Mouse (Mus musculus) forebrain, embryonic 15.5 days (tissue): ENCODE measurements around the gene Cdc40. TPM values are rescaled to one million over a fixed set of nuclear protein-coding genes. Genes with fewer than 3 reads are reported as not detected.

Experiments
- ATAC-seq: fragments of 200-750 bp; cut with Nextera tagmentation; replicated peaks from 2 replicates; pipeline ENCODE4 v1.8.0; 2017; ENCODE audit warnings: mild to moderate bottlenecking, moderate TSS enrichment, moderate library complexity
- H3K27ac ChIP-seq: fragments of 300-500 bp; sonication (generic); replicated peaks from 2 replicates; pipeline ENCODE4 v1.5.1; 2015; ENCODE audit warnings: mild to moderate bottlenecking, inconsistent platforms
- H3K27me3 ChIP-seq: fragments of 300-500 bp; sonication (generic); 2 replicates; pipeline ENCODE4 v1.6.1; 2015; ENCODE audit warnings: inconsistent platforms
- H3K36me3 ChIP-seq: fragments of 300-500 bp; sonication (generic); 2 replicates; pipeline ENCODE4 v1.6.1; 2015; ENCODE audit warnings: mild to moderate bottlenecking, inconsistent platforms
- H3K4me1 ChIP-seq: fragments of 300-500 bp; sonication (generic); 2 replicates; pipeline ENCODE4 v1.6.1; 2015; ENCODE audit warnings: inconsistent platforms
- H3K4me2 ChIP-seq: fragments of 300-500 bp; sonication (generic); replicated peaks from 2 replicates; pipeline ENCODE4 v1.6.1; 2015; ENCODE audit warnings: mild to moderate bottlenecking, inconsistent platforms
- H3K4me3 ChIP-seq: fragments of 300-500 bp; sonication (generic); 2 replicates; pipeline ENCODE4 v1.5.1; 2015; ENCODE audit warnings: mild to moderate bottlenecking, inconsistent platforms
- H3K9ac ChIP-seq: fragments of 300-500 bp; sonication (generic); replicated peaks from 2 replicates; pipeline ENCODE4 v1.6.1; 2015; ENCODE audit warnings: mild to moderate bottlenecking, inconsistent platforms
- H3K9me3 ChIP-seq: fragments of 300-500 bp; sonication (generic); 2 replicates; pipeline ENCODE4 v1.6.1; 2016; ENCODE audit warnings: inconsistent platforms
- WGBS: fragments of 180-500 bp; shearing (Covaris S2); methylation state at CpG from one replicate; pipeline ENCODE4 v1.1.7; 2015; ENCODE audit warnings: mixed read lengths; 5-methylcytosine and 5-hydroxymethylcytosine counted together
- polyA plus RNA-seq: library from polyadenylated mRNA; unstranded; fragments of >200 nt; fragmentation: Nextera tagmentation; extraction: Ambion mirVana; gene quantifications from 2 replicates; pipeline ENCODE4 v1.2.1, GENCODE M21; 2015

Gene Cdc40
- polyA plus RNA-seq = 32.3 and 33.2 TPM in 2 replicates

- ATAC-seq = peak; percentile 98
- Histone ChIP-seq H3K4me3 (peak within 1 kb of the TSS; percentile 99), H3K27me3 (no peaks in the 10 kb centered on the region), H3K4me2 (peak within 1 kb of the TSS; percentile 61), H3K4me1 (peaks cover 34% of the 10 kb centered on the region), H3K9me3 (no peaks in the 10 kb centered on the region), H3K27ac (peak within 1 kb of the TSS; percentile 98), H3K9ac (peak within 1 kb of the TSS; percentile 99), H3K36me3 (peaks cover 3% of the 10 kb centered on the region; the same call in 1 of the 2 replicates)
- WGBS = under 1% methylated on average over 44 of the region's 44 CpGs
Observed at GRCm38 (mm10) chr10:40882831-40883643, at the start of gene Cdc40, which contains the start of gene Wasf1. Cdc40 (minus strand) TSS chr10:40883311. Wasf1 (plus strand) TSS chr10:40883475.

GRCm38 (mm10) chr10:40919464-40919863 lies 36.4 kb upstream of the Cdc40 start:
- no peak overlapping the region for H3K4me3 ChIP-seq
- H3K9me3 ChIP-seq = no peaks in the 10 kb centered on the region
- no peaks in the 10 kb centered on the region for H3K27me3 ChIP-seq
- ATAC-seq = no peak
- no peak overlapping the region for H3K4me2 ChIP-seq
- H3K27ac ChIP-seq = no peak overlapping the region
- H3K4me1 ChIP-seq = no peaks in the 10 kb centered on the region
- peaks cover 9% of the 10 kb centered on the region; the same call in 1 of the 2 replicates for H3K36me3 ChIP-seq
- H3K9ac ChIP-seq = no peak overlapping the region
- 77% methylated on average over 6 of the region's 6 CpGs for WGBS

GRCm38 (mm10) chr10:40918669-40919440 lies 35.7 kb upstream of the Cdc40 start:
- H3K4me2 ChIP-seq = no peak overlapping the region
- no peaks in the 10 kb centered on the region for H3K4me1 ChIP-seq
- ATAC-seq = no peak
- WGBS = 79% methylated on average over 8 of the region's 8 CpGs
- H3K27me3 ChIP-seq = no peaks in the 10 kb centered on the region
- H3K4me3 ChIP-seq = no peak overlapping the region
- H3K36me3 ChIP-seq = peaks cover 9% of the 10 kb centered on the region; the same call in 1 of the 2 replicates
- H3K27ac ChIP-seq = no peak overlapping the region
- H3K9me3 ChIP-seq = no peaks in the 10 kb centered on the region
- no peak overlapping the region for H3K9ac ChIP-seq

GRCm38 (mm10) chr10:40915240-40915639 lies 32.1 kb upstream of the Cdc40 start:
- WGBS = 76% methylated on average over 2 of the region's 2 CpGs
- Histone ChIP-seq H3K36me3 (no peaks in the 10 kb centered on the region), H3K4me3 (no peak overlapping the region), H3K9ac (no peak overlapping the region), H3K27ac (no peak overlapping the region), H3K4me1 (no peaks in the 10 kb centered on the region), H3K27me3 (no peaks in the 10 kb centered on the region), H3K9me3 (no peaks in the 10 kb centered on the region), H3K4me2 (no peak overlapping the region)
- ATAC-seq = no peak

GRCm38 (mm10) chr10:40910811-40911210 lies 27.7 kb upstream of the Cdc40 start:
- no peaks in the 10 kb centered on the region for H3K36me3 ChIP-seq
- H3K9ac ChIP-seq = no peak overlapping the region
- no peak for ATAC-seq
- no peak overlapping the region for H3K4me2 ChIP-seq
- H3K27me3 ChIP-seq = no peaks in the 10 kb centered on the region
- WGBS = 72% methylated on average over 2 of the region's 2 CpGs
- no peak overlapping the region for H3K27ac ChIP-seq
- H3K4me3 ChIP-seq = no peak overlapping the region
- no peaks in the 10 kb centered on the region for H3K9me3 ChIP-seq
- no peaks in the 10 kb centered on the region for H3K4me1 ChIP-seq

DNA sequence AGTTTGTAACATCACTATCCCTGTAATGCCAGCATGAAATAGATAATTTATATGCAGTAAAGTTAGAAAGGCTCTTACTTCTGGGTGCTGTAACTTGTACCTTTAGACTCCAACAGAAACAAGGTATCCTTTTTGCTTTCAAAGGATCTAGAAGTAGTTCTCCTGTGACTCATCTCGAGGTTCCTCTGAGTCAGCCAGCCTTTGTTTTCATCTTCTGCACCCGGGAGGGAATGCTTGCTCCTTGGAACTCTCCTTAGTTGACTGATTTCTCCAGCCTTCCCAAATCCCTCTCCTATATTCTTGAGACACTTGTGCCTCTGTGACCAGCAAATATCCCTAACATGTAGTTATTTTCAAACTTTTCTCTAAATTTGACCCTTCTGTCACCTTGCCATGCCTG lies 25.5 kb upstream of the Cdc40 start:
- no peak overlapping the region for H3K4me2 ChIP-seq
- H3K4me1 ChIP-seq = no peaks in the 10 kb centered on the region
- no peak overlapping the region for H3K4me3 ChIP-seq
- H3K36me3 ChIP-seq = no peaks in the 10 kb centered on the region
- 40% methylated on average over 2 of the region's 2 CpGs for WGBS
- H3K27ac ChIP-seq = no peak overlapping the region
- no peaks in the 10 kb centered on the region for H3K9me3 ChIP-seq
- ATAC-seq = no peak
- H3K9ac ChIP-seq = no peak overlapping the region
- no peaks in the 10 kb centered on the region for H3K27me3 ChIP-seq

DNA sequence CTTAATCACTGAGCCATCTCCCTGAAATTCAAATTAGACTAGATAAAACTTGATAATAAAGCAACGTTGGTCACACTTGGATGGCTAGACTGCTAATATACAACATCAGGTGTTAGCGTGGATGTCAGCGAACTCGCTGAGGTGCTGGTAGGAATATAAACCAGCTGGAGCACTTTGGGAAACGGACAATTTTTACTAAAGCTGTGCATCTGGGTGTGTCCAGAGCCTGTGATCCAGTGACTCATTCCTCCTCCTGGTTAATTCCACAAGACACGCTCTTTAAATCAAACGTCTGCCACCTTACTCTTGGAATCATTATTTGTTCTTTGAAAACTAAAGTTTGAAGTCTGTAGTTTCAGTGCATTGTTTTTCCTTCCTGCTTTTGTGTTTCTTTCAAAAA lies 23.7 kb upstream of the Cdc40 start:
- WGBS = 86% methylated on average over 7 of the region's 7 CpGs
- no peak for ATAC-seq

GRCm38 (mm10) chr10:40906131-40906530 lies 23.0 kb upstream of the Cdc40 start:
- 100% methylated on average over 1 of the region's 1 CpGs for WGBS
- Histone ChIP-seq H3K9ac (no peak overlapping the region), H3K27ac (no peak overlapping the region), H3K36me3 (no peaks in the 10 kb centered on the region), H3K9me3 (no peaks in the 10 kb centered on the region), H3K4me3 (no peak overlapping the region), H3K27me3 (no peaks in the 10 kb centered on the region), H3K4me1 (no peaks in the 10 kb centered on the region), H3K4me2 (no peak overlapping the region)
- no peak for ATAC-seq

More for the DNA sequence above, 23.7 kb upstream of the Cdc40 start:
- H3K27me3 ChIP-seq = no peaks in the 10 kb centered on the region
- H3K36me3 ChIP-seq = no peaks in the 10 kb centered on the region
- H3K9me3 ChIP-seq = no peaks in the 10 kb centered on the region
- no peak overlapping the region for H3K27ac ChIP-seq
- H3K4me2 ChIP-seq = no peak overlapping the region
- H3K9ac ChIP-seq = no peak overlapping the region
- H3K4me1 ChIP-seq = no peaks in the 10 kb centered on the region
- H3K4me3 ChIP-seq = no peak overlapping the region

GRCm38 (mm10) chr10:40901786-40902185 lies 18.7 kb upstream of the Cdc40 start:
- 89% methylated on average over 4 of the region's 4 CpGs for WGBS
- Histone ChIP-seq H3K4me1 (no peaks in the 10 kb centered on the region; the same call in 1 of the 2 replicates), H3K4me2 (no peak overlapping the region), H3K27me3 (no peaks in the 10 kb centered on the region), H3K9ac (no peak overlapping the region), H3K36me3 (no peaks in the 10 kb centered on the region), H3K4me3 (no peak overlapping the region), H3K9me3 (no peaks in the 10 kb centered on the region), H3K27ac (no peak overlapping the region)
- ATAC-seq = no peak

GRCm38 (mm10) chr10:40896656-40897055 lies 13.5 kb upstream of the Cdc40 start:
- ATAC-seq = no peak
- Histone ChIP-seq H3K9ac (no peak overlapping the region), H3K27ac (no peak overlapping the region), H3K4me2 (no peak overlapping the region), H3K4me3 (no peak overlapping the region), H3K9me3 (no peaks in the 10 kb centered on the region), H3K36me3 (no peaks in the 10 kb centered on the region), H3K4me1 (peaks cover 8% of the 10 kb centered on the region), H3K27me3 (no peaks in the 10 kb centered on the region)
- WGBS = 73% methylated on average over 5 of the region's 5 CpGs

DNA sequence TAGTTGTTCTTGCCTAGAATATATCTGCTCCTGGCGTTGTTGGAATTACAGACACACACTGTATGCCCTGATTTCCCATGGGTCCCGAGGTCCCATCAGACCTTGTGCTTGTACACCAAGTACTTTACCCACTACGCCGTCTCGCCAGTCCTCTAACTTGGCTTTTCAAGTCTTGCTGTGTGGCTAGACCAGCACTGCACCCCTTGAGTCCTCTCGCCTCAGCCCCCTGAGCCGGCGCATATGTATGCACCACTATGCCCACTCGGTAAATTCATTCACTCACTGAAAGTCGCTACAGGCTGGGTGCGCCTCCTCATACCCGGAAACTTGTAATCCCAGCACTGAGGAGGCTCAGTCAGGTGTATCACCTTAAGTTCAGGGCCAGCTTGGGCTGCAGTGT lies 12.7 kb upstream of the Cdc40 start:
- Histone ChIP-seq H3K9me3 (no peaks in the 10 kb centered on the region), H3K4me1 (peaks cover 8% of the 10 kb centered on the region), H3K36me3 (no peaks in the 10 kb centered on the region), H3K27me3 (no peaks in the 10 kb centered on the region), H3K27ac (no peak overlapping the region), H3K4me2 (no peak overlapping the region), H3K9ac (no peak overlapping the region), H3K4me3 (no peak overlapping the region)
- 94% methylated on average over 12 of the region's 12 CpGs for WGBS
- ATAC-seq = no peak

DNA sequence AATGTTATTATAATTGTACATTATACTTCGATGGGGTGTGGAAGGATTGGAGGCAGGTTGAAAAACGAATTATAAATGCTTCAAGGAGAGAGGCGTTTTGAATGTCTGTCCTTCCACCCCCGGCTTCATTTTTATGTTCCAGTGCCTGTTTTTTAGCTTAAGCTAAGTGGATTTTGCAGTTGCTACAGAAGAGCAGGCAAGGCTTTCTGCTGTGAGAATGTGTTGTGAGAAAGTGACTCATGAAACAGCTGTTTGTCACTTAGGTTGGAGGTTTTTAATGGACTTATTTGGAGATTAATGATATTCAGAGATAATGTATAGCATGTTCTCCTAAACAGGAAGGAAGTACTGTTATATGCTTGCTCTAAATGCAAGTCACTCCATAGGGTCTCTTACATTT lies 6.0 kb upstream of the Cdc40 start:
- Histone ChIP-seq H3K36me3 (no peaks in the 10 kb centered on the region), H3K4me3 (no peak overlapping the region), H3K4me1 (peaks cover 13% of the 10 kb centered on the region), H3K27me3 (no peaks in the 10 kb centered on the region), H3K4me2 (no peak overlapping the region), H3K9ac (no peak overlapping the region), H3K9me3 (no peaks in the 10 kb centered on the region), H3K27ac (no peak overlapping the region)
- WGBS = 89% methylated on average over 4 of the region's 4 CpGs
- no peak for ATAC-seq
